Mouse (Mus musculus) testis, adult 2 months (tissue): ENCODE results near the gene Tmx1.

Source experiments
- CTCF ChIP-seq: fragments of 200-500 bp; IDR thresholded peaks from 2 replicates; pipeline ENCODE4 v1.5.1; 2012; ENCODE audit warnings: low read depth, mild to moderate bottlenecking, inconsistent platforms, low read length, moderate library complexity; ENCODE audit not compliant: control insufficient read depth, insufficient read depth, insufficient replicate concordance
- POLR2A ChIP-seq: fragments of 200-500 bp; IDR thresholded peaks from 2 replicates; pipeline ENCODE4 v1.6.1; 2012; ENCODE audit warnings: low read depth, mild to moderate bottlenecking, inconsistent platforms, low read length, moderate library complexity; ENCODE audit not compliant: control insufficient read depth

GRCm38 (mm10) chr12:70422322-70423118 is 30.4 kb upstream of the Tmx1 start:
- TF ChIP-seq CTCF (no peak), POLR2A (no peak)
